Mouse (Mus musculus): ENCODE results near the gene Serpina9. TPM values are rescaled to one million over a fixed set of nuclear protein-coding genes. Genes with fewer than 3 reads are reported as not detected.

The Serpina9 gene
- polyA plus RNA-seq, 1 experiment: not detected

DNA sequence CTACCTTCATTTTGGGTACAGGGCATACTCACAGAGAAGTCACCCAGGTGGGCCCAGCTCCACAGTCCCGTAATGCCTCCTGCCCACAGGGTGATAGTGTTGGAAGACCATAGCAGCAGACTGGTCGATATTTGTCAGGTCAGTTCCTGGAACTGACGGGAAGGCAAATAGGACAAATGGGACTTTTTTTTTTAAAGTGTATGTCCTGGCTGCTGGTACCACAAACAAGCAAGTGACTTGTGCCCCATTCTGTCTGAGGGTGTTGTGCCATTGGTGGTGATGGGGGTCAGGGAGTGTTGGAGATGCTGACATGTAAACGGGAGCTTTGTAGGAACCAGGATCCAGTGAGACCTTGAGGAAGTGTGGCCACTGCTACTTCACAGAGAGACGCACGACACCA, 23.7 kb downstream of the Serpina9 start, which contains the start of gene Serpina11:
Serpina11 (minus strand) TSS at position 101 of the 400 bp plus-strand sequence.
- Histone ChIP-seq H3K36me3 (ENCODE audit: control insufficient read depth, insufficient read depth, low read length) (no peaks in the 10 kb centered on the region), H3K4me1 (ENCODE audit: control insufficient read depth, insufficient read depth, low read length) (no peaks in the 10 kb centered on the region), H3K4me3 (ENCODE audit: insufficient read depth, low read depth, low read length) (no peak within 1 kb of the TSS), H3K27me3 (replicated peaks; ENCODE audit: control insufficient read depth, insufficient read depth, low read length) (no peaks in the 10 kb centered on the region), H3K27ac (ENCODE audit: insufficient read depth, low read depth, low read length) (no peak within 1 kb of the TSS)
- 88% methylated on average over 6 of the region's 6 CpGs for WGBS
- DNase-seq: no peak
- TF ChIP-seq CTCF (conservative IDR thresholded peaks at IDR 0.05; ENCODE audit: insufficient read depth, insufficient read length, low read depth, low read length) (no peak), POLR2A (IDR thresholded peaks at IDR 0.05; ENCODE audit: low read depth, low read length) (no peak)

GRCm38 (mm10) chr12:103989514-103989767, 24.1 kb downstream of the Serpina9 start:
- Histone ChIP-seq H3K27ac (ENCODE audit: insufficient read depth, low read depth, low read length) (no peak overlapping the region), H3K27me3 (replicated peaks; ENCODE audit: control insufficient read depth, insufficient read depth, low read length) (no peaks in the 10 kb centered on the region), H3K4me3 (ENCODE audit: insufficient read depth, low read depth, low read length) (no peak overlapping the region), H3K36me3 (ENCODE audit: control insufficient read depth, insufficient read depth, low read length) (no peaks in the 10 kb centered on the region), H3K4me1 (ENCODE audit: control insufficient read depth, insufficient read depth, low read length) (no peaks in the 10 kb centered on the region)
- WGBS: 44% methylated on average over 2 of the region's 2 CpGs
- TF ChIP-seq POLR2A (IDR thresholded peaks at IDR 0.05; ENCODE audit: low read depth, low read length): no peak
- TF ChIP-seq CTCF (conservative IDR thresholded peaks at IDR 0.05; ENCODE audit: insufficient read depth, insufficient read length, low read depth, low read length): no peak
- no peak for DNase-seq

- H3K36me3 ChIP-seq (ENCODE audit: control insufficient read depth, insufficient read depth, low read length): no peaks in the 10 kb centered on the region
- H3K4me3 ChIP-seq (ENCODE audit: insufficient read depth, low read depth, low read length): no peak overlapping the region
- 44% methylated on average over 14 of the region's 14 CpGs for WGBS
- no peak for TF ChIP-seq POLR2A (IDR thresholded peaks at IDR 0.05; ENCODE audit: low read depth, low read length)
- no peak; the same call in 1 of the 2 replicates for TF ChIP-seq CTCF (conservative IDR thresholded peaks at IDR 0.05; ENCODE audit: insufficient read depth, insufficient read length, low read depth, low read length)
- H3K27me3 ChIP-seq (replicated peaks; ENCODE audit: control insufficient read depth, insufficient read depth, low read length): no peaks in the 10 kb centered on the region
- H3K27ac ChIP-seq (ENCODE audit: insufficient read depth, low read depth, low read length): no peak overlapping the region
- H3K4me1 ChIP-seq (ENCODE audit: control insufficient read depth, insufficient read depth, low read length): no peaks in the 10 kb centered on the region
- peak; percentile 40 for DNase-seq
These were observed 24.6 kb downstream of the Serpina9 start for GRCm38 (mm10) chr12:103988754-103989513.

DNA sequence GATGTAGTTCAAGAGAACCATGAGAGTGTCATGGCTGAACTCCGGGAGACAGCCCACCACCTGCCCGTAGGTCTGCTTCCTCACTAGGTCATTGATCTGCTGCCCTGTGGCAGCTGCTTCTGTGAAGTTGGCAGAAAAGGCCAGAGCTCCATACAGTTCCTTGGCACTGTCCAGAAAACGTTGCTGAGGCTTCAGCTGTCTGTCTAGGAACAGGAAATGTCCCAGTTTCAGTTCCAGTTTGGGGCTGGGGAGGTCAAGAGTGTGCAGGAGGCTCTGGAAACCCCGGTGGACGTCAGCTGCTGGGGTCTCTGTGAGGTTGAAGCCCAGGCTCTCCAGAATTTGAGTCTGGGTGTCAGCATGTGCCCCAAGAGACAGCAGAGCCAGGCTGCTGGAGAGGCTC, 27.7 kb downstream of the Serpina9 start:
- no peak for DNase-seq
- Histone ChIP-seq H3K4me1 (ENCODE audit: control insufficient read depth, insufficient read depth, low read length) (no peaks in the 10 kb centered on the region), H3K36me3 (ENCODE audit: control insufficient read depth, insufficient read depth, low read length) (no peaks in the 10 kb centered on the region), H3K27me3 (replicated peaks; ENCODE audit: control insufficient read depth, insufficient read depth, low read length) (no peaks in the 10 kb centered on the region), H3K4me3 (ENCODE audit: insufficient read depth, low read depth, low read length) (no peak overlapping the region), H3K27ac (ENCODE audit: insufficient read depth, low read depth, low read length) (no peak overlapping the region)
- TF ChIP-seq POLR2A (IDR thresholded peaks at IDR 0.05; ENCODE audit: low read depth, low read length) (no peak), CTCF (conservative IDR thresholded peaks at IDR 0.05; ENCODE audit: insufficient read depth, insufficient read length, low read depth, low read length) (no peak)
- WGBS: 53% methylated on average over 5 of the region's 5 CpGs

- peak; percentile 45 for DNase-seq
- Histone ChIP-seq H3K27me3 (replicated peaks; ENCODE audit: control insufficient read depth, insufficient read depth, low read length) (no peaks in the 10 kb centered on the region), H3K36me3 (ENCODE audit: control insufficient read depth, insufficient read depth, low read length) (no peaks in the 10 kb centered on the region), H3K27ac (ENCODE audit: insufficient read depth, low read depth, low read length) (no peak overlapping the region), H3K4me1 (ENCODE audit: control insufficient read depth, insufficient read depth, low read length) (no peaks in the 10 kb centered on the region), H3K4me3 (ENCODE audit: insufficient read depth, low read depth, low read length) (no peak overlapping the region)
- TF ChIP-seq POLR2A (IDR thresholded peaks at IDR 0.05; ENCODE audit: low read depth, low read length) (no peak), CTCF (conservative IDR thresholded peaks at IDR 0.05; ENCODE audit: insufficient read depth, insufficient read length, low read depth, low read length) (peak; percentile 31; the same call in 1 of the 2 replicates)
- WGBS: 53% methylated on average over 4 of the region's 4 CpGs
These were observed 28.6 kb downstream of the Serpina9 start for GRCm38 (mm10) chr12:103984935-103985334.

DNA sequence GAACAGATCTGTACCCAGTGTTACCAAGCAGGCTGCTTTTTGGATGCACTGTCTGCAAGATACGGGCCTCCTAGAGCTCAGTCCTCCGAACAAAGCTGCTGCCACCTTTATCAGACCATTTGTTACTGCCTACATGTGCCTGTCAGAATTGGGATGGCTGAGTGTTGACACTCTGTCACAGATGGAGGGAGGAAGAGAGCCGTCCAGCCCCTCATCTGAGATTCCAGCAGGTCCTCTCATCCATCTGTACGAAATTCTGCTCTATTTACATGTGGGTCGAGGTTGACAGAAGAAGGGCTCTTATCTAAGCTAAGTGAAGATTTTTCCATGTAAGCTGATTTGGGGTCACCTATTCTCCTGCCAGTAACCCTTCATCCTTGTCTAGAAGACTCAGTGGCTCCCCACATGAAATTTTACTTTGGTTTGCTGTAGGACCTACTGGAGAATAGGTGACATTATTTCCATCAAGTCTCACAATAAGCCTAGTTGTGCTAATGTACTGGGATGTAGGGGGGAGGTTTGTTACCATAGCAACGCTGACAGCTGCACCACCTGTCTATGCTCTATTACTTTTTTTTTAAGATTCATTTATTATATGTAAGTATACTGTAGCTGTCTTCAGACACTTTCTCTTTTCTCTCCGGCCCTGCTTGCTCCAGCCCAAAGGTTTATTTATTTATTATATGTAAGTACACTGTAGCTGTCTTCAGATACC, 31.8 kb downstream of the Serpina9 start:
- DNase-seq: no peak
- H3K4me1 ChIP-seq (ENCODE audit: control insufficient read depth, insufficient read depth, low read length): no peaks in the 10 kb centered on the region
- H3K36me3 ChIP-seq (ENCODE audit: control insufficient read depth, insufficient read depth, low read length): no peaks in the 10 kb centered on the region
- no peak for TF ChIP-seq CTCF (conservative IDR thresholded peaks at IDR 0.05; ENCODE audit: insufficient read depth, insufficient read length, low read depth, low read length)
- TF ChIP-seq POLR2A (IDR thresholded peaks at IDR 0.05; ENCODE audit: low read depth, low read length): no peak
- no peak overlapping the region for H3K27ac ChIP-seq (ENCODE audit: insufficient read depth, low read depth, low read length)
- H3K27me3 ChIP-seq (replicated peaks; ENCODE audit: control insufficient read depth, insufficient read depth, low read length): no peaks in the 10 kb centered on the region
- WGBS: 80% methylated on average over 7 of the region's 7 CpGs
- no peak overlapping the region for H3K4me3 ChIP-seq (ENCODE audit: insufficient read depth, low read depth, low read length)

DNA sequence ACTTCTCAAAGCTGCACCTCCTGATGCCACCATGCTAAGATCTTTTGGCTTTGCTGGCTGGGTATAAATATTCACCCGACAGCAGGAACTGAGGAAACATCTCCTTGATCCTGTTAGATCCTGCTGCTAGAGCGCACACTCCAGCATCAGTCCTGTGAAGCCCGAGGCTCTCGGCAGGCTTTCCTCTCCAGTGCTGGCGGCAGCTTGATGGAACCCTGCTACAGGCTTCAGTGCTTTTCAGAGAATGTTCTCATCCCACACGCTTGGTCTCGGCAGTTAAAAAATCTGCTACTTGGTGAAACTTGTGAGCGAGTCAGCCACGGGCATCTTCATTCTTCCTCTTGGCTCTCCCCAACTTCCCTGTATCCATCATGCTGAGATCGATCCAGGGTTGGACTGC, 35.3 kb downstream of the Serpina9 start:
- no peak for DNase-seq
- H3K27ac ChIP-seq (ENCODE audit: insufficient read depth, low read depth, low read length): no peak overlapping the region
- WGBS: 69% methylated on average over 10 of the region's 10 CpGs
- H3K4me1 ChIP-seq (ENCODE audit: control insufficient read depth, insufficient read depth, low read length): no peaks in the 10 kb centered on the region
- TF ChIP-seq POLR2A (IDR thresholded peaks at IDR 0.05; ENCODE audit: low read depth, low read length): no peak
- TF ChIP-seq CTCF (conservative IDR thresholded peaks at IDR 0.05; ENCODE audit: insufficient read depth, insufficient read length, low read depth, low read length): no peak
- H3K36me3 ChIP-seq (ENCODE audit: control insufficient read depth, insufficient read depth, low read length): no peaks in the 10 kb centered on the region
- no peak overlapping the region for H3K4me3 ChIP-seq (ENCODE audit: insufficient read depth, low read depth, low read length)
- no peaks in the 10 kb centered on the region for H3K27me3 ChIP-seq (replicated peaks; ENCODE audit: control insufficient read depth, insufficient read depth, low read length)
